Mouse (Mus musculus): ENCODE measurements at regions not wholly inside any gene's neighbourhood (a gene's known extent, or its start where the extent isn't known, plus 50 kb on each side); places are given as distances from the start of the nearest gene placed in this dataset.

GRCm38 (mm10) chr4:94385703-94386102 lies 170.6 kb upstream of the Gm10306 start:
- Histone ChIP-seq H3K36me3 (ENCODE audit: control insufficient read depth, insufficient read depth, low read length, poor library complexity, severe bottlenecking) (no peaks in the 10 kb centered on the region), H3K4me3 (ENCODE audit: low read depth, low read length) (no peak overlapping the region), H3K27ac (ENCODE audit: insufficient read depth, low read length) (no peak overlapping the region), H3K9ac (ENCODE audit: low read depth, poor library complexity, severe bottlenecking) (no peak overlapping the region), H3K27me3 (ENCODE audit: control insufficient read depth, insufficient read depth, low read length, poor library complexity, severe bottlenecking) (no peaks in the 10 kb centered on the region), H3K9me3 (replicated peaks; ENCODE audit: control insufficient read depth, insufficient read depth, low read length, poor library complexity, severe bottlenecking) (no peaks in the 10 kb centered on the region), H3K4me1 (ENCODE audit: control insufficient read depth, insufficient read depth, low read length) (no peaks in the 10 kb centered on the region)
- TF ChIP-seq CTCF (IDR thresholded peaks at IDR 0.05; ENCODE audit: low read depth, low read length) (no peak), POLR2A (IDR thresholded peaks at IDR 0.05; ENCODE audit: insufficient read depth, low read length) (no peak), EP300 (IDR thresholded peaks at IDR 0.05; ENCODE audit: insufficient read depth, low read depth, low read length) (no peak)

GRCm38 (mm10) chr4:94388317-94388716 lies 168.0 kb upstream of the Gm10306 start:
- no peaks in the 10 kb centered on the region for H3K4me1 ChIP-seq (ENCODE audit: control insufficient read depth, insufficient read depth, low read length)
- no peak overlapping the region for H3K4me3 ChIP-seq (ENCODE audit: low read depth, low read length)
- H3K27me3 ChIP-seq (ENCODE audit: control insufficient read depth, insufficient read depth, low read length, poor library complexity, severe bottlenecking), result no peaks in the 10 kb centered on the region
- TF ChIP-seq EP300 (IDR thresholded peaks at IDR 0.05; ENCODE audit: insufficient read depth, low read depth, low read length) (no peak), CTCF (IDR thresholded peaks at IDR 0.05; ENCODE audit: low read depth, low read length) (no peak), POLR2A (IDR thresholded peaks at IDR 0.05; ENCODE audit: insufficient read depth, low read length) (no peak)
- no peak overlapping the region for H3K27ac ChIP-seq (ENCODE audit: insufficient read depth, low read length)
- no peaks in the 10 kb centered on the region for H3K9me3 ChIP-seq (replicated peaks; ENCODE audit: control insufficient read depth, insufficient read depth, low read length, poor library complexity, severe bottlenecking)
- H3K9ac ChIP-seq (ENCODE audit: low read depth, poor library complexity, severe bottlenecking), result no peak overlapping the region
- H3K36me3 ChIP-seq (ENCODE audit: control insufficient read depth, insufficient read depth, low read length, poor library complexity, severe bottlenecking), result no peaks in the 10 kb centered on the region

DNA sequence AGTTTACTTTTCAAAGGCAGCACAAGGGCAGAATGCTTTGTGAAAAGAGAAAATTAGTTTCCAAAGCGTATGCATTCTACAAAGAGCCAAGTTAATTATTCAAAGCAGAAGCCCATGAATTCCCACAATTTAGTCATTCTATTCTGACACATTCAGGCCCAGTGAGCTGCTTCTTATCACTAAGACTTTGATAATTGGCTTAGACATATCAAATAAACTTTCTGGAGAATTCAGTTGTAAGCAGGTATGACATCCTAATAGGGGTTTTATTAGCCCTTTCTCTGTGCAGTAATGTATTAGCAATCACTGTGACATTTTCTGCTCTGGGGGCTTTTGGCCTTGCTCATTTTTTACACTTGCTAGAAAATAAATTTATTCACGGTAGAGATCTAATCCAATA lies 161.9 kb upstream of the Gm10306 start:
- H3K27me3 ChIP-seq (ENCODE audit: control insufficient read depth, insufficient read depth, low read length, poor library complexity, severe bottlenecking), result no peaks in the 10 kb centered on the region
- no peaks in the 10 kb centered on the region for H3K4me1 ChIP-seq (ENCODE audit: control insufficient read depth, insufficient read depth, low read length)
- no peak overlapping the region for H3K9ac ChIP-seq (ENCODE audit: low read depth, poor library complexity, severe bottlenecking)
- no peak for TF ChIP-seq POLR2A (IDR thresholded peaks at IDR 0.05; ENCODE audit: insufficient read depth, low read length)
- TF ChIP-seq CTCF (IDR thresholded peaks at IDR 0.05; ENCODE audit: low read depth, low read length), result no peak
- no peak for TF ChIP-seq EP300 (IDR thresholded peaks at IDR 0.05; ENCODE audit: insufficient read depth, low read depth, low read length)
- H3K36me3 ChIP-seq (ENCODE audit: control insufficient read depth, insufficient read depth, low read length, poor library complexity, severe bottlenecking), result no peaks in the 10 kb centered on the region
- H3K9me3 ChIP-seq (replicated peaks; ENCODE audit: control insufficient read depth, insufficient read depth, low read length, poor library complexity, severe bottlenecking), result no peaks in the 10 kb centered on the region
- H3K4me3 ChIP-seq (ENCODE audit: low read depth, low read length), result no peak overlapping the region
- no peak overlapping the region for H3K27ac ChIP-seq (ENCODE audit: insufficient read depth, low read length)

DNA sequence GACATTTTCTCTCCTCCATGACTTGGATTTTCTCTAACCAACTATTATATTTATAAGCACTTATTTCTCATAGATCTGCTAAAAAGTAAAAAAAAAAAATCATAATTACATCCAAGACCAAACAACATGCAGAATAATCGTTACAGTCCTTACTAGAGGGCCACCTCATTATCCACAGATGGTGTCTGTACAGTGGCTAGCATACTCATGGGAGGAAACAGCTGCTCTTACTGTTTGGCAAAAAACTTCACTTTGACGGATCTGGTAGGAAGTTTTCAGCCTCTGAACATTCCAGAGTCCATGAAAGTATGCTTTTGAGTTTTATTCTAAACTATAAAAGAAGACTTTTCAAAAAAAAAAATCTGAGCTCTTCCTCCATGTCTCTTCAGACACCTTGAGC lies 159.1 kb upstream of the Gm10306 start:
- H3K27ac ChIP-seq (ENCODE audit: insufficient read depth, low read length), result no peak overlapping the region
- H3K9me3 ChIP-seq (replicated peaks; ENCODE audit: control insufficient read depth, insufficient read depth, low read length, poor library complexity, severe bottlenecking), result no peaks in the 10 kb centered on the region
- TF ChIP-seq CTCF (IDR thresholded peaks at IDR 0.05; ENCODE audit: low read depth, low read length) (no peak), EP300 (IDR thresholded peaks at IDR 0.05; ENCODE audit: insufficient read depth, low read depth, low read length) (no peak), POLR2A (IDR thresholded peaks at IDR 0.05; ENCODE audit: insufficient read depth, low read length) (no peak)

DNA sequence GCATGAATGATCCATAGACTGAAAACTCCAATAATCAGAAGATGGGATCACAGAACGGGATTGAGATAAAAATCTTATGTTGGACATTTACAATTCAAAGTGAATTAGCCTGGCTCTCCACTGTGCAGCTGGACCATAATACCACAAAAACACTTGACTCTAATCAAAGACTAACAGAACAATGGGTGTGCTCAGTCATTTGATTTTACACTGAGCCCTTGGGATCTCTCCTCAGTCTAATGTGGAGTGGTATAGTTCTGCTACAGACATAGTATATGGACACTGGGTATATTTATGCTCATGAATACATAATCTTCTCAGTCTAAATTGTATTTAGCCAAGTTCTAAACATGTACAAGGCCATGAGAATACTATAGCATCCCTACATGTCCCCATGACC lies 149.4 kb upstream of the Gm10306 start:
- Histone ChIP-seq H3K27ac (ENCODE audit: insufficient read depth, low read length) (no peak overlapping the region), H3K9me3 (replicated peaks; ENCODE audit: control insufficient read depth, insufficient read depth, low read length, poor library complexity, severe bottlenecking) (no peaks in the 10 kb centered on the region), H3K9ac (ENCODE audit: low read depth, poor library complexity, severe bottlenecking) (no peak overlapping the region), H3K36me3 (ENCODE audit: control insufficient read depth, insufficient read depth, low read length, poor library complexity, severe bottlenecking) (no peaks in the 10 kb centered on the region), H3K4me1 (ENCODE audit: control insufficient read depth, insufficient read depth, low read length) (no peaks in the 10 kb centered on the region), H3K4me3 (ENCODE audit: low read depth, low read length) (no peak overlapping the region), H3K27me3 (ENCODE audit: control insufficient read depth, insufficient read depth, low read length, poor library complexity, severe bottlenecking) (no peaks in the 10 kb centered on the region)
- TF ChIP-seq EP300 (IDR thresholded peaks at IDR 0.05; ENCODE audit: insufficient read depth, low read depth, low read length), result no peak
- no peak for TF ChIP-seq CTCF (IDR thresholded peaks at IDR 0.05; ENCODE audit: low read depth, low read length)
- no peak for TF ChIP-seq POLR2A (IDR thresholded peaks at IDR 0.05; ENCODE audit: insufficient read depth, low read length)

More for the DNA sequence above, 159.1 kb upstream of the Gm10306 start:
- Histone ChIP-seq H3K4me1 (ENCODE audit: control insufficient read depth, insufficient read depth, low read length) (no peaks in the 10 kb centered on the region), H3K36me3 (ENCODE audit: control insufficient read depth, insufficient read depth, low read length, poor library complexity, severe bottlenecking) (no peaks in the 10 kb centered on the region), H3K9ac (ENCODE audit: low read depth, poor library complexity, severe bottlenecking) (no peak overlapping the region), H3K27me3 (ENCODE audit: control insufficient read depth, insufficient read depth, low read length, poor library complexity, severe bottlenecking) (no peaks in the 10 kb centered on the region), H3K4me3 (ENCODE audit: low read depth, low read length) (no peak overlapping the region)

GRCm38 (mm10) chr4:94407503-94407902 lies 148.8 kb upstream of the Gm10306 start:
- no peaks in the 10 kb centered on the region for H3K4me1 ChIP-seq (ENCODE audit: control insufficient read depth, insufficient read depth, low read length)
- H3K27me3 ChIP-seq (ENCODE audit: control insufficient read depth, insufficient read depth, low read length, poor library complexity, severe bottlenecking), result no peaks in the 10 kb centered on the region
- no peak overlapping the region for H3K4me3 ChIP-seq (ENCODE audit: low read depth, low read length)
- H3K9me3 ChIP-seq (replicated peaks; ENCODE audit: control insufficient read depth, insufficient read depth, low read length, poor library complexity, severe bottlenecking), result no peaks in the 10 kb centered on the region
- H3K9ac ChIP-seq (ENCODE audit: low read depth, poor library complexity, severe bottlenecking), result no peak overlapping the region
- TF ChIP-seq EP300 (IDR thresholded peaks at IDR 0.05; ENCODE audit: insufficient read depth, low read depth, low read length) (no peak), CTCF (IDR thresholded peaks at IDR 0.05; ENCODE audit: low read depth, low read length) (no peak), POLR2A (IDR thresholded peaks at IDR 0.05; ENCODE audit: insufficient read depth, low read length) (no peak)
- no peak overlapping the region for H3K27ac ChIP-seq (ENCODE audit: insufficient read depth, low read length)
- no peaks in the 10 kb centered on the region for H3K36me3 ChIP-seq (ENCODE audit: control insufficient read depth, insufficient read depth, low read length, poor library complexity, severe bottlenecking)

Data from ES-Bruce4 (cell line).